14 mouse cellular contexts compared by ENCODE assay signal in the genomic region with DNA sequence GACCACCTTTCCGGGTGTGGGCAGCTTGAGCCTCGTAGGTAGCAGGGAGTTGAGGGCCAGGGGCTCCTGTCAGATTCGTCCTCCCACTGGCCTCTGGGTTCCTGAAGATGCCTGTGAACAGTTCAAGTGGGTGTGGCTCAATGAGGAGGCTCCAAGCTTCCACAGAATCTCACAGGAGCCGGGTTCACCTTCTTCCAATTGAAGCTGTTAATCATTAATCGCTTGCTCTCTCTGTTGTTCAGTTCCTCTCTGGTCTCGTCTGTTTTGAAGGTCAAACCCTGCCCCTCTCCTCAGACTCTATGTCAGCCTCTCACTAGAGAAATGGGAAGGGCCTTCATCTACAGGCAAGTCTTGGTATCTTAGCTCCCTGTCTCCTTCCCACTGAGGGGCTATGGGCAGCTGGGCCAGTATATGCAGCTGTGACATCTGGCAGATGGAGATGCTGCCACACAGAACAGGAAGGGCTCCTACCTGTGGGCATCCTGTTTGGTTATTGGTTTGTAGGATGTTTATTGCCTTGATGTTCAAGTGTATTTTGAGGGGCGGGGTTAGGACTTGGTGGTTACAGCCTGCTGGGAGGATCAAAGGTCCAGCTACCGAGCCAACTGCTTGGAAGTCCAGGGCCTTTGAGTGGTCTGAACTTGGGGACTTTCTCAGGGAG. TPM values are rescaled to one million over a fixed set of nuclear protein-coding genes. Genes with fewer than 3 reads are reported as not detected.
DNase-seq lines count a peak whose midpoint lies in the region; ATAC-seq lines count a peak whose summit lies in the region.
"Had no signal": no experiment of that assay in that cellular context is flagged by ENCODE, and none has a peak within 500 bp of the region (broad histone marks: within the 10 kb centered on the region; RNA-seq: fewer than 3 reads in every experiment).

No protein-coding gene starts in this region.

- DNase-seq in thymus, postnatal 25 days, result peak; percentile 29
- no peak for DNase-seq in thymus, adult 18-20 months
- DNase-seq in kidney, postnatal 25 days, result peak; percentile 55 to 84
- no peak for DNase-seq in natural killer cell, adult 2 months (ENCODE audit: low spot score in 2 of 2)
- DNase-seq in layer of hippocampus, postnatal 25 days (ENCODE audit: extremely low spot score in 1 of 2, low spot score in 1 of 2), result no peak
- no peak for DNase-seq in hindbrain, embryonic 14.5 days (ENCODE audit: low spot score)

- peak overlapping the region; percentile 45 for H3K4me2 ChIP-seq in intestine, embryonic 16.5 days (ENCODE audit: low read depth, low read length)
- no peak overlapping the region for H3K4me2 ChIP-seq in hindbrain, embryonic 14.5 days (replicated peaks)
- H3K4me2 ChIP-seq: embryonic facial prominence, embryonic 13.5 days; heart, embryonic 13.5 days; hindbrain, embryonic 15.5 days; limb, embryonic 12.5 days had no signal

- 52% methylated on average over 8 of the region's 8 CpGs for WGBS in intestine, embryonic 16.5 days
- 67% methylated on average over 8 of the region's 8 CpGs for WGBS in hindbrain, embryonic 14.5 days

- peak; percentile 71 for ATAC-seq in intestine, embryonic 16.5 days
- no peak for ATAC-seq in hindbrain, embryonic 14.5 days (ENCODE audit: low FRiP score)
- ATAC-seq: forebrain, embryonic 14.5 days had no signal

- H3K4me3 ChIP-seq in intestine, embryonic 16.5 days (ENCODE audit: low read length), result peak overlapping the region; percentile 36
- no peak overlapping the region for H3K4me3 ChIP-seq in hindbrain, embryonic 14.5 days (replicated peaks; ENCODE audit: low read length)
- H3K4me3 ChIP-seq: embryonic facial prominence, embryonic 13.5 days; heart, embryonic 13.5 days; hindbrain, embryonic 15.5 days; limb, embryonic 12.5 days had no signal

- no peaks in the 10 kb centered on the region for H3K9me3 ChIP-seq in intestine, embryonic 16.5 days (ENCODE audit: control insufficient read depth, low read length)
- H3K9me3 ChIP-seq in hindbrain, embryonic 14.5 days (ENCODE audit: control insufficient read depth, low read length), result no peaks in the 10 kb centered on the region
- H3K9me3 ChIP-seq: embryonic facial prominence, embryonic 13.5 days; heart, embryonic 13.5 days; hindbrain, embryonic 15.5 days; limb, embryonic 12.5 days had no signal

- peaks cover 43% of the 10 kb centered on the region for H3K4me1 ChIP-seq in intestine, embryonic 16.5 days (ENCODE audit: control insufficient read depth, insufficient read depth, low read length)
- peaks cover 8% of the 10 kb centered on the region; the same call in 1 of the 2 replicates for H3K4me1 ChIP-seq in hindbrain, embryonic 14.5 days (replicated peaks; ENCODE audit: control insufficient read depth, insufficient read depth, low read length)

- no peaks in the 10 kb centered on the region for H3K27me3 ChIP-seq in intestine, embryonic 16.5 days (replicated peaks; ENCODE audit: control insufficient read depth, insufficient read depth, low read length)
- H3K27me3 ChIP-seq in hindbrain, embryonic 14.5 days (ENCODE audit: control insufficient read depth, insufficient read depth, low read length), result no peaks in the 10 kb centered on the region
- H3K27me3 ChIP-seq: embryonic facial prominence, embryonic 13.5 days; heart, embryonic 13.5 days; hindbrain, embryonic 15.5 days; limb, embryonic 12.5 days had no signal

- H3K27ac ChIP-seq in intestine, embryonic 16.5 days (ENCODE audit: low read length), result peak overlapping the region; percentile 95
- no peak overlapping the region for H3K27ac ChIP-seq in hindbrain, embryonic 14.5 days
- H3K27ac ChIP-seq: embryonic facial prominence, embryonic 13.5 days; heart, embryonic 13.5 days; hindbrain, embryonic 15.5 days; limb, embryonic 12.5 days had no signal

- peak overlapping the region; percentile 53; the same call in 1 of the 2 replicates for H3K9ac ChIP-seq in intestine, embryonic 16.5 days (ENCODE audit: low read depth, low read length)
- no peak overlapping the region for H3K9ac ChIP-seq in hindbrain, embryonic 14.5 days
- H3K9ac ChIP-seq: embryonic facial prominence, embryonic 13.5 days; heart, embryonic 13.5 days; hindbrain, embryonic 15.5 days; limb, embryonic 12.5 days had no signal

- H3K36me3 ChIP-seq in intestine, embryonic 16.5 days (ENCODE audit: control insufficient read depth, insufficient read depth, low read length), result 0 out of 2 replicates have a peak, but pooled peaks cover 2% of the 10 kb centered on the region
- H3K36me3 ChIP-seq in hindbrain, embryonic 14.5 days (replicated peaks; ENCODE audit: control insufficient read depth, insufficient read depth), result no peaks in the 10 kb centered on the region
- H3K36me3 ChIP-seq: heart, embryonic 13.5 days; hindbrain, embryonic 15.5 days; limb, embryonic 12.5 days had no signal

RNA-seq across cellular contexts. Expression of a gene that starts 18.2 kb away (rescaled TPM):
- polyA plus RNA-seq in intestine, embryonic 16.5 days (2015; fragmentation: Nextera tagmentation; extraction: Ambion mirVana), result 14.8 and 19.7 TPM in 2 replicates
- total RNA-seq in layer of hippocampus, postnatal 25 days (2021), result 100 to 1,000 TPM; 111 to 113 TPM
- polyA plus RNA-seq in hindbrain, embryonic 14.5 days (2014; fragmentation: Nextera tagmentation; extraction: Ambion mirVana), result 22.3 and 24.5 TPM in 2 replicates

RNA-seq across cellular contexts. Expression of a gene that starts 42.1 kb away (rescaled TPM):
- 26.0 and 29.1 TPM in 2 replicates for polyA plus RNA-seq in intestine, embryonic 16.5 days (2015; fragmentation: Nextera tagmentation; extraction: Ambion mirVana)
- 10 to 100 TPM; 31.8 to 33.0 TPM for total RNA-seq in layer of hippocampus, postnatal 25 days (2021)
- polyA plus RNA-seq in hindbrain, embryonic 14.5 days (2014; fragmentation: Nextera tagmentation; extraction: Ambion mirVana), result 36.4 and 38.6 TPM in 2 replicates

RNA-seq across cellular contexts. Expression of a gene that starts 43.9 kb away (rescaled TPM):
- polyA plus RNA-seq in intestine, embryonic 16.5 days (2015; fragmentation: Nextera tagmentation; extraction: Ambion mirVana), result 4.1 TPM in 1 of 2 replicates, not detected in the other
- 10 to 100 TPM in 1 of 2 experiments, 1 to 10 TPM in 1; 6.3 to 21.1 TPM for total RNA-seq in layer of hippocampus, postnatal 25 days (2021)
- polyA plus RNA-seq in hindbrain, embryonic 14.5 days (2014; fragmentation: Nextera tagmentation; extraction: Ambion mirVana), result not detected in 2 replicates
- polyA plus RNA-seq: embryonic facial prominence, embryonic 13.5 days; forebrain, embryonic 14.5 days; heart, embryonic 13.5 days; hindbrain, embryonic 15.5 days; lung, embryonic 16.5 days; spleen, adult 2 months had no signal

RNA-seq across cellular contexts. Expression of a gene that starts 58.8 kb away (rescaled TPM):
- polyA plus RNA-seq in intestine, embryonic 16.5 days (2015; fragmentation: Nextera tagmentation; extraction: Ambion mirVana), result 28.2 and 29.6 TPM in 2 replicates
- 10 to 100 TPM; 25.1 to 33.8 TPM for total RNA-seq in layer of hippocampus, postnatal 25 days (2021)
- polyA plus RNA-seq in hindbrain, embryonic 14.5 days (2014; fragmentation: Nextera tagmentation; extraction: Ambion mirVana), result 32.2 and 36.1 TPM in 2 replicates

Comparison
In these comparisons a context has a peak if more than half of its experiments do, and no peak if none do; other contexts are left out.
1. DNase-seq: peak in thymus, postnatal 25 days (single experiment) and kidney, postnatal 25 days (2 of 2); none in thymus, adult 18-20 months (0 of 2), natural killer cell, adult 2 months (0 of 2), layer of hippocampus, postnatal 25 days (0 of 2) and hindbrain, embryonic 14.5 days (single experiment).